Mouse (Mus musculus) E14TG2a.4 (cell line): ENCODE results near the gene Bcap29.

ENCODE experiments used
- CTCF ChIP-seq: conservative IDR thresholded peaks from 2 replicates; pipeline ENCODE4 v1.5.1; 2014; ENCODE audit warnings: low read length
- POU5F1 ChIP-seq: IDR thresholded peaks from 2 replicates; pipeline ENCODE4 v1.6.1; 2014; ENCODE audit warnings: low read length, borderline replicate concordance

DNA sequence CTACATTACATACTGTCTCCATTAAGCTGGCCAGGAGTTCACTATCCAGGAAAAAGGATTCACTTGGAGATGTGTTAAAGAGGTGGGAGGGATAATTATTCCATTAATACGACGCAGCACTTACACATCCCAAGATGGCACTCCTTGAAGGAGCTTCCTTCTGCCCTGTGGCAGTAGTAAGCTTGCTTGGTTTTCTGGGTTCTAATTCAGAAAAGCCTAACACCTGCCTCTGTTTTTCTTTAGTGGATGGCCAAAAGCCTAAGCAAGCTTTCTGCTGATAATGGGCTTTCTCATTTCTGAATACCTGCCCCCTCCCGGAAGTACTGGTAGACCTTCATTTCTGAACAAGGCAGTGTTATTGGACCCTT is 766 bp upstream of the Bcap29 start:
- TF ChIP-seq CTCF (no peak), POU5F1 (no peak)
